Mouse (Mus musculus) bone marrow, adult 2 months (tissue): ENCODE measurements around the gene C1qc. TPM values are rescaled to one million over a fixed set of nuclear protein-coding genes. Genes with fewer than 3 reads are reported as not detected.

Experiments
- H3K27ac ChIP-seq: fragments of 200-500 bp; 2 replicates; pipeline ENCODE4 v1.5.1; 2012; ENCODE audit warnings: low read depth, mild to moderate bottlenecking, control low read depth, inconsistent platforms, low read length; ENCODE audit not compliant: control insufficient read depth, poor library complexity, insufficient read depth
- H3K4me1 ChIP-seq: fragments of 200-500 bp; 2 replicates; pipeline ENCODE4 v1.6.1; 2011; ENCODE audit warnings: low read length; ENCODE audit not compliant: control insufficient read depth, insufficient read depth
- H3K4me3 ChIP-seq: fragments of 200-500 bp; replicated peaks from 2 replicates; pipeline ENCODE3; 2011; ENCODE audit warnings: mild to moderate bottlenecking, low read depth, low read length, control low read depth; ENCODE audit not compliant: control insufficient read depth
- CTCF ChIP-seq: fragments of 200-500 bp; IDR thresholded peaks from 2 replicates; pipeline ENCODE4 v1.5.1; 2011; ENCODE audit warnings: low read length, control low read depth; ENCODE audit not compliant: control insufficient read depth, insufficient read depth
- POLR2A ChIP-seq: fragments of 200-500 bp; IDR thresholded peaks from 2 replicates; pipeline ENCODE4 v1.6.1; 2011; ENCODE audit warnings: low read depth, mild to moderate bottlenecking, control low read depth, low read length, borderline replicate concordance; ENCODE audit not compliant: control insufficient read depth
- WGBS: fragments of 180-500 bp; shearing (Covaris S2); methylation state at CpG from one replicate; pipeline ENCODE4 v1.1.7; 2018; 5-methylcytosine and 5-hydroxymethylcytosine counted together
- polyA plus RNA-seq: library from polyadenylated mRNA; stranded (reverse); fragments of >200 nt; gene quantifications from 2 replicates; pipeline ENCODE4 v1.2.4, GENCODE M21; 2011; ENCODE audit warnings: low replicate concordance; ENCODE audit not compliant: missing spikeins, insufficient read depth, insufficient read length

C1qc gene
- polyA plus RNA-seq, 1 experiment = 70.3 TPM

- H3K27ac ChIP-seq = no peak overlapping the region
- WGBS = 83% methylated on average over 12 of the region's 12 CpGs
- TF ChIP-seq CTCF = no peak
- no peak for TF ChIP-seq POLR2A
- no peak overlapping the region for H3K4me3 ChIP-seq
- H3K4me1 ChIP-seq = no peaks in the 10 kb centered on the region
Observed at GRCm38 (mm10) chr4:136852989-136853388, 39.9 kb downstream of the C1qc start.

GRCm38 (mm10) chr4:136852119-136852518 is 40.7 kb downstream of the C1qc start:
- no peak overlapping the region for H3K4me3 ChIP-seq
- TF ChIP-seq CTCF (no peak), POLR2A (no peak)
- 66% methylated on average over 5 of the region's 5 CpGs for WGBS
- no peaks in the 10 kb centered on the region for H3K4me1 ChIP-seq
- H3K27ac ChIP-seq = no peak overlapping the region

DNA sequence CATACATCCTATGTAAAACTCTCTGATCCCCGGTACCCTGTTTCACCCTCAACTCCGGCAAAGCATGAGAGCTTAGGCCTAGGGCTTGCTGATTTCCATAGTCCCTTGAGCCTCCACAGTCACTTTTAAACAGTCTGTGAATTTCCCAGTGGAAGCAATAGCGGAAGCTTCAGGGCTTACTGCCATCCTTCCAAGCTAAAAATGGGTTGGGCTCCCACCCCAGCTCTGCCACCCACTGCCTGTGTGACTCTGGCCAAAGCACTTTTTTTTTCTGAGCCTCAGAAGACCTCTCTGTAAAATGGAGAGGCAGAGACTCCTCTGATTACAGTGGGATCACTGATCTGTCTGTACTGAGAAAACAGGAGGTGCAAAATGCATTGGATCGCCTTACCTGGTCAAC is 44.3 kb downstream of the C1qc start:
- Histone ChIP-seq H3K27ac (no peak overlapping the region), H3K4me1 (no peaks in the 10 kb centered on the region), H3K4me3 (no peak overlapping the region)
- no peak for TF ChIP-seq CTCF
- no peak for TF ChIP-seq POLR2A
- whole genome bisulfite sequencing = 76% methylated on average over 4 of the region's 4 CpGs

DNA sequence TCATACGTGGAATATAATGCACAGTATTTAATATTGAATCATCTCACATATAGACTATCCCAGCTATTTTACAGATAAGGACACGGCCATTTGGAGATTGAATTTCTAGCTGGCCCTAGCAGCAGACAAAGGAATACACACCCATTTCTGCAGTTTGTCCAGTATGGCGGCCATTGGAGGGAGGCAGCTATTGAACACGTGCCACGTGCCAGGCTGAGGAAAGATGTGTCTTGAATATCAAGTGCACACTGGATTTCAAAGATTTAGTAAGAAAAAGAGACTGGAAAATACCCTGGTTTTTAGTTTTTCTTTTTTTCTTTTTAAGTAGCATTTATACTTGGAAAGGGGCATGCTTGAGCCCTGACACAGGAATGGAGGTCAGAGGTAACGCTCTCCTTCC is 45.7 kb downstream of the C1qc start:
- H3K4me3 ChIP-seq = no peak overlapping the region
- no peak for TF ChIP-seq POLR2A
- TF ChIP-seq CTCF = no peak
- WGBS = 77% methylated on average over 6 of the region's 6 CpGs
- H3K4me1 ChIP-seq = no peaks in the 10 kb centered on the region
- no peak overlapping the region for H3K27ac ChIP-seq

DNA sequence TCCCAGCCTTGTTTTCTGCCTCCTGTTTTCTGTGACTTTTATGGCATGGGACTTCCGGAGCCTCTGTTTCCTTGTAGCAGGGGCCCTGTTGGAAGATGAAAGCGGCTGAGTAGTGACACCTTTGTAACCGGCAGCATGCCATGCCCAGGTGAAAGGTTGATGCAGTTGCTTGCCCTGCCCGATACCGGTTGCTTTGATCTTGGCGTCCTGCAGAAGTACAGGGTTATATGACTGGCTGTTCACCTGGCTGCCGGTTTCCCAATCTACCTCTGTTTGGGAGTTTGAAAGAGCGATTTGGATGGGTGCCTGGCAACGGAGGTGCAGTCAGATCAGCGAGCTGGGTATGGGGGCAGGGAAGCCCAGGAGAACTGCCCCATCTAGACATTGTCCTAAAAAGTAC is 50.1 kb downstream of the C1qc start:
- Histone ChIP-seq H3K4me1 (no peaks in the 10 kb centered on the region; the same call in 1 of the 2 replicates), H3K27ac (no peak overlapping the region), H3K4me3 (no peak overlapping the region)
- no peak for TF ChIP-seq POLR2A
- TF ChIP-seq CTCF = no peak
- WGBS = 89% methylated on average over 10 of the region's 10 CpGs

- Histone ChIP-seq H3K27ac (no peak overlapping the region), H3K4me1 (no peaks in the 10 kb centered on the region; the same call in 1 of the 2 replicates), H3K4me3 (no peak overlapping the region)
- no peak for TF ChIP-seq CTCF
- no peak for TF ChIP-seq POLR2A
- WGBS = 7% methylated on average over 4 of the region's 4 CpGs
Observed at GRCm38 (mm10) chr4:136842033-136842432, 50.8 kb downstream of the C1qc start.

- Histone ChIP-seq H3K27ac (no peak overlapping the region), H3K4me3 (no peak overlapping the region), H3K4me1 (no peaks in the 10 kb centered on the region; the same call in 1 of the 2 replicates)
- 15% methylated on average over 5 of the region's 5 CpGs for WGBS
- TF ChIP-seq POLR2A = no peak
- peak; percentile 74 for TF ChIP-seq CTCF
Observed at GRCm38 (mm10) chr4:136841056-136841455, 51.8 kb downstream of the C1qc start.

Other genes starting within 250 kb of the C1qc start
- gene Ephb2, start 57.1 kb downstream of the C1qc start, polyA plus RNA-seq = 5.1 TPM in 1 of 2 replicates, not detected in the other
- gene C1qb, start 6.9 kb downstream of the C1qc start, polyA plus RNA-seq = 47.9 and 77.8 TPM in 2 replicates
- 136 and 239 TPM in 2 replicates for gene C1qa, start 5.7 kb upstream of the C1qc start, polyA plus RNA-seq
- not detected in 2 replicates for gene Epha8, start 63.8 kb upstream of the C1qc start, polyA plus RNA-seq
- 3.0 and 6.1 TPM in 2 replicates for gene Zbtb40, start 155.7 kb upstream of the C1qc start, polyA plus RNA-seq